Mouse (Mus musculus) right cerebral cortex, postnatal 36 days (tissue): Measurements from ENCODE around the gene Ddr2.
"Not testable (repeated sequence)": the region's sequence is repeated elsewhere in the genome, so short reads cannot be mapped to it uniquely, and the experiment has no call there.

Source experiments
- DNase-seq, 2 experiments: peaks; one replicate each; pipeline ENCODE4 v3.0.0; 2022; ENCODE audit warnings: low spot score in 2 of 2, mixed read lengths in 1 of 2

Ddr2 gene

GRCm38 (mm10) chr1:170039402-170039801 lies 71.2 kb downstream of the Ddr2 start:
- no peak for DNase-seq

GRCm38 (mm10) chr1:170035575-170035974 lies 75.0 kb downstream of the Ddr2 start:
- no peak for DNase-seq

- DNase-seq: no peak
Observed at GRCm38 (mm10) chr1:170034961-170035360, 75.6 kb downstream of the Ddr2 start.

GRCm38 (mm10) chr1:170031656-170032055 lies 78.9 kb downstream of the Ddr2 start:
- DNase-seq: no peak

GRCm38 (mm10) chr1:170014784-170015183 lies 95.8 kb downstream of the Ddr2 start:
- DNase-seq: no peak

GRCm38 (mm10) chr1:170010716-170011505 lies 99.7 kb downstream of the Ddr2 start:
- DNase-seq: no peak

GRCm38 (mm10) chr1:170009296-170009695 lies 101.3 kb downstream of the Ddr2 start:
- DNase-seq: no peak

GRCm38 (mm10) chr1:170008432-170009220 lies 101.9 kb downstream of the Ddr2 start:
- no peak for DNase-seq

GRCm38 (mm10) chr1:170006516-170006915 lies 104.0 kb downstream of the Ddr2 start:
- no peak for DNase-seq

- no peak for DNase-seq
Observed at GRCm38 (mm10) chr1:170005297-170005696, 105.3 kb downstream of the Ddr2 start.

GRCm38 (mm10) chr1:169993901-169994300 lies 116.7 kb downstream of the Ddr2 start:
- not testable (repeated sequence) for DNase-seq

GRCm38 (mm10) chr1:169986166-169986565 lies 124.4 kb downstream of the Ddr2 start:
- no peak for DNase-seq

- no peak for DNase-seq
Observed at GRCm38 (mm10) chr1:169977621-169978020, 132.9 kb downstream of the Ddr2 start.

GRCm38 (mm10) chr1:169971998-169972397 lies 138.6 kb downstream of the Ddr2 start:
- DNase-seq: no peak

GRCm38 (mm10) chr1:169970936-169971335 lies 139.6 kb downstream of the Ddr2 start:
- DNase-seq: no peak

GRCm38 (mm10) chr1:169969516-169969886 lies 141.1 kb downstream of the Ddr2 start:
- DNase-seq: no peak

- peak; percentile 99 for DNase-seq
Observed at GRCm38 (mm10) chr1:169968792-169969515, 141.6 kb downstream of the Ddr2 start, which contains the start of gene Hsd17b7. Hsd17b7 (minus strand) TSS chr1:169969241.

GRCm38 (mm10) chr1:169953106-169953505 lies 157.5 kb downstream of the Ddr2 start:
- no peak for DNase-seq

GRCm38 (mm10) chr1:169952636-169953035 lies 157.9 kb downstream of the Ddr2 start:
- DNase-seq: no peak

- DNase-seq: no peak
Observed at GRCm38 (mm10) chr1:169951561-169951960, 159.0 kb downstream of the Ddr2 start.

- no peak for DNase-seq
Observed at GRCm38 (mm10) chr1:169950651-169951050, 159.9 kb downstream of the Ddr2 start.

- no peak for DNase-seq
Observed at GRCm38 (mm10) chr1:169949981-169950380, 160.6 kb downstream of the Ddr2 start.
